In genomic region chr15:98317177-98317724, GRCm38 (mm10) we compare ENCODE assay signal across 21 mouse cellular contexts. TPM values are rescaled to one million over a fixed set of nuclear protein-coding genes. Genes with fewer than 3 reads are reported as not detected.
DNase-seq lines count a peak whose midpoint lies in the region; ATAC-seq and TF ChIP-seq lines count a peak whose summit lies in the region.
"Had no signal": no experiment of that assay in that cellular context is flagged by ENCODE, and none has a peak within 500 bp of the region (broad histone marks: within the 10 kb centered on the region; RNA-seq: fewer than 3 reads in every experiment).

TSS of gene Olfr285 (minus strand) at chr15:98317353.

- H3K9ac ChIP-seq in forebrain, embryonic 14.5 days (ENCODE audit: low read length) = no peak within 1 kb of the TSS
- H3K9ac ChIP-seq in forebrain, embryonic 11.5 days (ENCODE audit: low read length) = no peak within 1 kb of the TSS
- no peak within 1 kb of the TSS for H3K9ac ChIP-seq in forebrain, embryonic 16.5 days (replicated peaks; ENCODE audit: low read depth, low read length)
- H3K9ac ChIP-seq: embryonic facial prominence, embryonic 12.5 days had no signal

- no peaks in the 10 kb centered on the region for H3K27me3 ChIP-seq in forebrain, embryonic 14.5 days (replicated peaks; ENCODE audit: control insufficient read depth, insufficient read depth, low read length)
- no peaks in the 10 kb centered on the region for H3K27me3 ChIP-seq in forebrain, embryonic 11.5 days (ENCODE audit: control insufficient read depth, insufficient read depth, low read length)
- no peaks in the 10 kb centered on the region for H3K27me3 ChIP-seq in forebrain, embryonic 16.5 days (replicated peaks; ENCODE audit: control insufficient read depth, insufficient read depth, low read length)
- H3K27me3 ChIP-seq: embryonic facial prominence, embryonic 12.5 days had no signal

- no peak within 1 kb of the TSS for H3K4me3 ChIP-seq in forebrain, embryonic 14.5 days (ENCODE audit: low read depth, low read length)
- no peak within 1 kb of the TSS for H3K4me3 ChIP-seq in forebrain, embryonic 11.5 days (ENCODE audit: low read depth, low read length)
- no peak within 1 kb of the TSS for H3K4me3 ChIP-seq in forebrain, embryonic 16.5 days (replicated peaks; ENCODE audit: low read length)
- H3K4me3 ChIP-seq: embryonic facial prominence, embryonic 10.5 days; embryonic facial prominence, embryonic 12.5 days had no signal

- no peak within 1 kb of the TSS for H3K27ac ChIP-seq in forebrain, embryonic 14.5 days (ENCODE audit: low read depth, low read length)
- no peak within 1 kb of the TSS for H3K27ac ChIP-seq in forebrain, embryonic 11.5 days (ENCODE audit: low read depth, low read length)
- no peak within 1 kb of the TSS for H3K27ac ChIP-seq in forebrain, embryonic 16.5 days (ENCODE audit: low read length)
- H3K27ac ChIP-seq: embryonic facial prominence, embryonic 10.5 days; embryonic facial prominence, embryonic 12.5 days had no signal

- TF ChIP-seq POLR2A in brain, embryonic 14.5 days (IDR thresholded peaks at IDR 0.05; ENCODE audit: borderline replicate concordance, extremely low read depth, insufficient read depth, insufficient read length, poor library complexity, severe bottlenecking) = no peak

- peak; percentile 83 for DNase-seq in forebrain, embryonic 14.5 days (ENCODE audit: low spot score)
- DNase-seq in forebrain, embryonic 11.5 days (ENCODE audit: low spot score) = no peak
- DNase-seq in brain, embryonic 14.5 days (ENCODE audit: low read depth) = peak; percentile 84
- no peak for DNase-seq in left cerebral cortex, postnatal 4 days
- DNase-seq in layer of hippocampus, adult 11-12 months (ENCODE audit: low spot score) = no peak
- DNase-seq: adrenal gland, adult 2 months; adrenal gland, postnatal 10 days; adrenal gland, postnatal 25 days; cerebellum, adult 11-12 months; cerebellum, adult 2 months; cerebellum, adult 9-10 months; cerebellum, postnatal 10 days; cerebellum, postnatal 25 days had no signal

- H3K4me2 ChIP-seq in forebrain, embryonic 14.5 days (ENCODE audit: low read length) = no peak within 1 kb of the TSS
- H3K4me2 ChIP-seq in forebrain, embryonic 11.5 days (ENCODE audit: low read depth, low read length, severe bottlenecking) = no peak within 1 kb of the TSS
- H3K4me2 ChIP-seq in forebrain, embryonic 16.5 days (ENCODE audit: low read length) = no peak within 1 kb of the TSS
- H3K4me2 ChIP-seq: embryonic facial prominence, embryonic 12.5 days had no signal

- TF ChIP-seq CTCF in brain, embryonic 14.5 days (IDR thresholded peaks at IDR 0.05; ENCODE audit: borderline replicate concordance, extremely low read depth, insufficient read depth, insufficient read length) = no peak

- WGBS in forebrain, embryonic 14.5 days = 83% methylated on average over 5 of the region's 5 CpGs
- WGBS in forebrain, embryonic 11.5 days = 95% methylated on average over 5 of the region's 5 CpGs
- WGBS in forebrain, embryonic 16.5 days = 68% methylated on average over 5 of the region's 5 CpGs

- no peaks in the 10 kb centered on the region for H3K4me1 ChIP-seq in forebrain, embryonic 14.5 days (ENCODE audit: control insufficient read depth, insufficient read depth, low read length)
- H3K4me1 ChIP-seq in forebrain, embryonic 11.5 days (replicated peaks; ENCODE audit: control insufficient read depth, insufficient read depth, low read length) = no peaks in the 10 kb centered on the region
- H3K4me1 ChIP-seq in forebrain, embryonic 16.5 days (replicated peaks; ENCODE audit: control insufficient read depth, insufficient read depth, low read length) = no peaks in the 10 kb centered on the region
- H3K4me1 ChIP-seq: embryonic facial prominence, embryonic 10.5 days; embryonic facial prominence, embryonic 12.5 days had no signal

- H3K36me3 ChIP-seq in forebrain, embryonic 14.5 days (ENCODE audit: control insufficient read depth, insufficient read depth, low read length) = no peaks in the 10 kb centered on the region
- H3K36me3 ChIP-seq in forebrain, embryonic 11.5 days (ENCODE audit: control insufficient read depth, insufficient read depth, low read length) = no peaks in the 10 kb centered on the region
- H3K36me3 ChIP-seq in forebrain, embryonic 16.5 days (ENCODE audit: control insufficient read depth, insufficient read depth) = no peaks in the 10 kb centered on the region
- H3K36me3 ChIP-seq: embryonic facial prominence, embryonic 10.5 days; embryonic facial prominence, embryonic 12.5 days had no signal

- intact Hi-C loops in left cerebral cortex, postnatal 4 days (cut with DNase I) = no loop called here

- peak; percentile 75 for ATAC-seq in forebrain, embryonic 14.5 days
- no peak for ATAC-seq in forebrain, embryonic 11.5 days (replicated peaks; ENCODE audit: low FRiP score)
- ATAC-seq in forebrain, embryonic 16.5 days = peak; percentile 74

- H3K9me3 ChIP-seq in forebrain, embryonic 14.5 days (replicated peaks; ENCODE audit: control insufficient read depth, low read length) = no peaks in the 10 kb centered on the region
- no peaks in the 10 kb centered on the region for H3K9me3 ChIP-seq in forebrain, embryonic 11.5 days (ENCODE audit: control insufficient read depth, low read length)
- no peaks in the 10 kb centered on the region for H3K9me3 ChIP-seq in forebrain, embryonic 16.5 days (ENCODE audit: control insufficient read depth, low read length)
- H3K9me3 ChIP-seq: embryonic facial prominence, embryonic 10.5 days; embryonic facial prominence, embryonic 12.5 days had no signal

RNA-seq across cellular contexts. Expression of gene Olfr285, which starts in this region (rescaled TPM):
- not detected in 2 replicates for polyA plus RNA-seq in forebrain, embryonic 14.5 days (2014; fragmentation: Nextera tagmentation; extraction: Ambion mirVana)
- polyA plus RNA-seq in forebrain, embryonic 11.5 days (2014; fragmentation: Nextera tagmentation; extraction: Ambion mirVana) = not detected in 2 replicates
- polyA plus RNA-seq in brain, embryonic 14.5 days (2012; rRNA removed) = not detected in 2 replicates
- not detected in 2 replicates for polyA plus RNA-seq in forebrain, embryonic 16.5 days (2015; fragmentation: Nextera tagmentation; extraction: Ambion mirVana)
- not detected for total RNA-seq in left cerebral cortex, postnatal 4 days (2021)
- total RNA-seq: adrenal gland, adult 2 months; adrenal gland, postnatal 10 days; adrenal gland, postnatal 25 days; adrenal gland, postnatal 4 days; ES-E14; MEL had no signal
- polyA plus RNA-seq: adrenal gland, adult 2 months; C2C12; cerebellum, adult 2 months; cortical plate, adult 2 months; embryonic facial prominence, embryonic 10.5 days; embryonic facial prominence, embryonic 12.5 days had no signal

Comparison
In these comparisons a context has a peak if more than half of its experiments do, and no peak if none do; other contexts are left out.
1. Peak in DNase-seq and ATAC-seq in forebrain, embryonic 14.5 days; RNA of the gene not detected or under 1 TPM.
2. Peak in DNase-seq in brain, embryonic 14.5 days; RNA of the gene not detected or under 1 TPM.
3. Peak in ATAC-seq in forebrain, embryonic 16.5 days; RNA of the gene not detected or under 1 TPM.